Mouse (Mus musculus) fat pad, adult 2 months (tissue): ENCODE data around the gene Icam5.
"Not testable (repeated sequence)": the region's sequence is repeated elsewhere in the genome, so short reads cannot be mapped to it uniquely, and the experiment has no call there.

ENCODE experiments used
- DNase-seq: peaks from one replicate; pipeline ENCODE4 v3.0.0-alpha.2; 2011; ENCODE audit warnings: low read depth, low spot score; ENCODE audit errors: extremely low read depth

Icam5 gene

DNA sequence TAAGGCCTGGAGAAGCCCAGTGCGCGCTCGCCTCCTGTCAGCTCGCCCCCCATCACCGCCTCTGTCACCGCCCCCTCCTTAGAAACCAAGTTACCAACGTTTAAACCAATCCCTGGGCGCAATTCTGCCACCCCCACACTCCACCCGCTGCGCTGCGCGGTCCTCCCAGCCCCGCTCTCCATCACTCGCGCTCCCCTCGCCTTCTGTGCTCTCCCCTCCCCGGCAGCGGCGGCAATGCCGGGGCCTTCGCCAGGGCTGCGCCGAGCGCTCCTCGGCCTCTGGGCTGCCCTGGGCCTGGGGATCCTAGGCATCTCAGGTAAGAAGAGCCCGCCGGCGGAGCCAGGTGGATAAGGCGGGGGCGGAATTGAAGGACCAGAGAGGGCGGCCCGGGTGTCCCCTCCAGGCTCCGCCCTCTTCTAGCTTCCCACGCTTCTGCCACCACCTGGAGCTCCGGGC is at the start of gene Icam5:
Icam5 (plus strand) TSS at position 178 of the 456 bp plus-strand sequence.
- no peak for DNase-seq

- DNase-seq: no peak
These were observed 49.7 kb upstream of the Icam5 start for GRCm38 (mm10) chr9:20982171-20982570.

GRCm38 (mm10) chr9:20983169-20983568 is 48.7 kb upstream of the Icam5 start:
- DNase-seq: no peak

DNA sequence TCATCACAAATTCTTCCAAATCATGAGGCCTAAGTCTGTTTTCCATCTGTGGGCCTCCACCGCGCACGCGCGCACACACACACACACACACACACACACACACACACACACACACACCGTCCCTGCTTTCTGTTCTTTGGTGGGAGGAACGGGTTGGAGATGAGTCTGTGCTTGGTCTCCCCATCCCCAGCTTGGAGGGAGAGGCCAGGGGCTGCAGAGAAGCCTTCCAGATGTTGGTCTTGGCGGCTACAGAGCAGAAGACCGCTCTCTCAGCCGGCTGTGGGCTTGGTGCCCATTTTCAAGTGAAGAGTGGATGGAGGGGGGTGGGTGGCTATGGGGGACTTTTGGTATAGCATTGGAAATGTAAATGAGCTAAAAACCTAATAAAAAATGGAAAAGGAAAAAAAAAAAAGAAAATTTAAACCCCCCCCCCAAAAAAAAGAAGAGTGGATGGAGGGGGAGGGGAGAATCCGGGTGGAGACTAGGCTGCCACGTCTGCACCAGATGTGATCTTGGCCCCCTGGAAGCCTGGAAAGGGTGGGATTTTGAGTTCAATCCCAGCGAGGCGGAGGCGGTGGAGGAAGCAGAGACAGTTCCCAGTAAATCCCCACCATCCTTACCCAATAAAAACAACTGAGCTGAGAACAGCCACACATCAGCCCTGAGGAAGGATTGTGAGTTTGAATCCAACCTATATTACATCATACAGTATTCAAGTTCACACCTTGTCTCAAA is 44.8 kb upstream of the Icam5 start:
- no peak for DNase-seq

DNA sequence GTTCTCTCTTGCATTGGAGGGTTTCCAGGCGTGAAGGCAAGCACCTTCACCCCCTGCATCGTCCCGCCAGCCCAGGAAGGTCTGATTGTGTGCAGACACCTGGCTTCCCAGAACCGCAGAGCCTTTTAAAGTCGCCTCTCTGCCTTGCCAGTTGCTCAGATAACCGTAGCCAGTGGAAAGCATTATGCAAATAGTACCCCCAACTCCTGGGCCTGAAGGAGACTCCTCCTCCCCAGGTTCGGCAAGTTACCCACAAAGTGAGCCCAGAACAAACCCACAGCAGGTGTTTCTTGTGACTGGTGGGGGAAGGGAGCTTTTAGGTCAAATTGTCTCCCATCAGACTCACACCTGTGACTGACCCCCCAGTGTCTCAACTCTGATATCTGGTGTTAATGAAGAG is 43.9 kb upstream of the Icam5 start:
- no peak for DNase-seq

DNA sequence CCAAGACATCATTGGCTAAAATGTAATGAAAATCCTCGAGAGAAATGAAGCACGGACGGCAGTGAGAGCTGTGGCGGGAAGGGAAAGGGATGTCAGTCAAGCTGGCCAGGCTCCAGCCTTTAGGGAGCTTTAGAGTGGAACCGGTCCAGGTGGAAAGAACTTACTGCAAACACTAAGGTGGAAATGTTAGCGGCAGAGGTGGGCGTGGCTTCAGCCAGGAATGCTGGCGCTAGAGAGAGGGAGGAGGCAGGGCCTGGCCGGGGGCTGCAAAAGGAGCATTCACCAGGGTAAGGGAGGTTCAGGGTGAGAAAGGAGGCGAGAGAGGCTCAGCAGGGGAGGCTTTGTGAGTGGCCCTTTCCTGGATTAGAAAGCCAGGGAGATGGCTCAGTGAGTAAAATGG is 41.0 kb upstream of the Icam5 start:
- no peak for DNase-seq

DNA sequence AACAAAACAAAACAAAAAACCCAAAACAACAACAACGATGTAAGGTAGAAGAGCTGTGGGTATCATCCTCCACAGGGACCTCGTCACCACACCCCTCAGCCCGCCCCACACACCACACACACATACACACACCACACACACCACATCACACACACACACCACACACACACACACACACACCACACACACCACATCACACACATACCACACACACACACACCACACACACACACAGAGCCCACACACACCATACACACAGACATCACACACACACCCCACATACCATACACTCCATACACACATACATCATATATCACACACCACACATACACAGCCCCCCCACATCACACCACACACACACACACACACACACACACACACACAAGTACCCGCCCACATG is 40.3 kb upstream of the Icam5 start:
- no peak for DNase-seq

DNA sequence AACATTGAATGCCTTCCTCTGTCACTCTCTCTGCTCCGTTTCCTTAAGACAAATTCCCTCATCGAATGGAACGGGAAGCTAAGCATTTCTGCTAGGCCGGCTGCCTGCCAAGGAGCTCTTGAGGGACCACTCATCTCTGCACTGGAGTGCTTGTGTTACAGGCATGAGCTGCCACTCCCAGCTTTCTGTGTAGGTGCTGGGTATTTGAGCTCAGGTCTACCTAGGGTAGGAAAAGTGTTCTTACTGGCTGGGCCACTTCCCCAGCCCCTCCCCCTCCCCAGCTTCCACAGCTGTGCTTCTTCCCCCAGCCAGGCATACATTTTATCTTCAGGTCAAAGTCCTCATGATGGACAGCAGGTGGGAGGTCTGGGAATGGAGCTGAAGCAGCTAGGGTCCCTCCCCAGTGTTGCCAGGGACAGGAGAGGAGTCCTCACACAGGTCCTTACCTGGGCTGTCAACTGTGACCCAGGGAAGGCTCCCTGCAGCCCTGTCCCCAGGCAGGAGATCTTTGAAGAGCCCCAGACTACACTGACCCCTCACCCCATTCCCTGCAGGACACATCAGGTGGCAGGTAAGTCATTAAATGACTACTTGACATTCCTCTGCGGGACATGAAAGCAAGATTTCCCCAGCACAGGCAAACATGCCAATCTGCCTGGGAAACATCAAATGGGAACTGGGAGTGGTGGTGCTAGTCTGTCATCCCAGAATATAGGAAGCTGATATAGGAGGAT is 38.5 kb upstream of the Icam5 start:
- DNase-seq: no peak

DNA sequence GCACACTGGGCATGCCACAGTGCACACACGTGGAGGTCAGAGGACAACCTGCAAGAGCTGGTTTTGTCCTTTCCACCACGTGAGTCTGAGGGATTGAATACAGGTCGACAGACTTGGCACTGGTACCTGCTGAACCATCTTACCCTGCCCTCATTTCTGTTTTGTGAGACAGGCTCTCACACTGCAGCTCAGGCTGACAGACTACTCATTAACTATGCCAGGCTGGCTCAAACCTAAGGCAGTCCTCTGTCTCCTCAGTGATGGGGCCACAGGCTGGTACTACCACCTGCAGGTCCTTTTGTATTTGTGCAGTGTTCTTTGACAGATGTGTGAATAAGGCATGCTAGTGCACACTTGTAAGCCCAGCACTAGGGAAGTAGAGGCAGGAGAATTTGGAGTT is 36.8 kb upstream of the Icam5 start:
- no peak for DNase-seq

DNA sequence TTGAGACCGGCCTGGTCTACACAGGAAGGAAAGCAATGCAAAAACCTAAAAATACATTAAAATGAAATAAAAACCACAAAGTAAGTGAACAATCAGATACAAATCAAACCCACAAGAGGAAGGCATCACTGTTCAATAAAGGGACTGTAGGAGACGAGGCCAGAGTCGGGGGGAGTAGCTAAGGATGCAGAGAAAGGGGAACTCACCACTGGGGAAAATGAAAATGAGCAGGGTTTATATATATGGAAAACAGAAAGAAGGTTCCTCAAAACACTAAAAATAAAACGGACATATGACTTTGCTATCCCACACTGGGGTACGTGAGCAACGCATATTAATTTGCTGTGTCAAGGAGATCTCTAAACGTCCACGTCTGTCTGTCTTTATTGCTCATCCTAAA is 34.8 kb upstream of the Icam5 start:
- no peak for DNase-seq

GRCm38 (mm10) chr9:20998337-20998736 is 33.5 kb upstream of the Icam5 start:
- not testable (repeated sequence) for DNase-seq

- no peak for DNase-seq
These were observed 31.1 kb upstream of the Icam5 start for GRCm38 (mm10) chr9:21000811-21001210.

GRCm38 (mm10) chr9:21001651-21002200 is 30.1 kb upstream of the Icam5 start:
- DNase-seq: no peak

DNA sequence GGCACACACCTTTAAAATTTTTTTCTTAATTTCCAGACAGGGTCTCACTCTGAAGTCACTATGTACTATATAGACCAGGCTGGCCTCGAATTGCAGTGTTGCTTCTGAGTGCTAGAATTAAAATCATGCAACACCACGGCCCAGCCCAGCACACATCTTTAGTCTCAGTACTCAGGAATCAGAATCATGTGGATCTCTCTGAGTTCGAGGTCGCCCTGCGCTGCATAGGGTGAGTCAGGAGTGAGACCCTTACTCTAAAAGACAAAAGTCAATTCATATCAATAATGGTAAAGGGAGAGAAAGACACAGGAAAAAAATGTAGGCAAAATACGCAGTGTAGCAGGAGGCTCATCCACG is 29.6 kb upstream of the Icam5 start:
- no peak for DNase-seq

DNA sequence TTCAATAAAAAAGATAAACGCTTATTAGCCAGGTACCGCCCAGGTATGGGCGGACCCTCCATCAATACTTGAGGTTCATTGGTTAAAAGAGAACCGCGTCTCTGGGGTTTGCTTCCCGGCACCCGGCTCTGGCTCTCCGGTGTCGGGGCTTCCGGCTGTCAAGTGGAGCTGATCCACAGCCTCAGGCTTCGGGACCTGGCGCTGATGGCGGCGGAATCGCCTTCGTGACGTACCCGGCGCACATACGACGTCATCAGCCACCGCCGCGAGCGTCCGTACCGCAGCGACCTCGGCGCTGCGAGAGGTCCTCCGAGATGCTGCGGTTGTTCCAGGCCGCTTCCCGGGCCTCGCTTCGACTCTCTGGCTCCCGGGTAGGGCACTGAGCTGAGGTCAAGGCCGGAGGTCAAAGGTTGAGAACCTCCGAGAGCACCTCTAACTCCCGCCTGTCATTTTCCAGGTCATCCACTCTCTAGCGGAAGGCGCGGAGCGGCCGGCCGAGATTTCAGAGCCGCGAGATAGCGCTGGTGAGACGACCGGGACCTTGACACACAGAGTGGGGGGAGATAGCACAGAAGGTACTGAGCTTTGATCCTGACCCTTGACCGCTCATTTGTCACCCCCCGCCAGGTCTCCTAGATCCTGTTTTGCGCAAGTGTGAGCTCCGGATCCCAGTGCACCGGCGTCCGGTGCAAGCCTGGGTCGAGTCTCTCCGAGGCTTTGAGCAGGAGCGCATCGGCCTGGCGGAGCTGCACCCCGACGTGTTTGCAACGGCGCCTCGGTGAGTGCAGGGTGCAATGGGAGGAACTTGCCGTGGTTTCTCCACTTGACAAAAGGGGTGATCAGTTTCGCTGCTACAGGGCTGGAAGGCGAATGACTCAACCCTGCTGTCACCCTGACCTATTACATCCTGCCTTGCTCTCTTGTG is 29.0 kb upstream of the Icam5 start, which contains the start of gene Mrpl4:
Mrpl4 (plus strand) TSS at position 112 of the 925 bp plus-strand sequence.
- DNase-seq: no peak

DNA sequence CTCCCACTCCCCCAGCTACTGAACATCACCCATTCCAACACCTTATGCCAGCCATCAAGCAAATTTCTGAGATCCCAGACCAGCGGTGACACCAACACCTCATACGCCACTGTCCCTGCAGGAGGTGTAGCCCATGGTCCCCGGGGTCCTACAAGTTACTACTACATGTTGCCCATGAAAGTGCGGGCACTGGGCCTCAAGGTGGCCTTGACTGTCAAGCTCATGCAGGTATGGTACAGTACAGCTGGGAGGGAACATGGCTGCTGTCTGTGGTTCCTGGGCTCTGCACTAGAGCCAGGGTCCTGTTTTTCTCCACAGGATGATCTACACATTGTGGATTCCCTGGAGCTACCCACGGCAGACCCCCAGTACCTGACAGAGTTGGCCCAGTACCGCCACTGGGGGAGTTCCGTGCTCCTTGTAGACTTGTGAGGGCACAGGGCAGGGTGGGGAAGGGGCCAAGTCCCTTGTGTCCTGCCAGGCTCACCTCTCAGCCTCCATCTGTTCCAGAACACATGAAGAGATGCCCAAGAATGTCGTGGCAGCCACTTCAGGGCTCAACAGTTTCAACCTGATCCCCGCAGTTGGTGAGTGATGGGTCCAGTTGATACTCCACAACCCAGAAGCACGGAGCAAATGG is 24.4 kb upstream of the Icam5 start:
- DNase-seq: no peak

DNA sequence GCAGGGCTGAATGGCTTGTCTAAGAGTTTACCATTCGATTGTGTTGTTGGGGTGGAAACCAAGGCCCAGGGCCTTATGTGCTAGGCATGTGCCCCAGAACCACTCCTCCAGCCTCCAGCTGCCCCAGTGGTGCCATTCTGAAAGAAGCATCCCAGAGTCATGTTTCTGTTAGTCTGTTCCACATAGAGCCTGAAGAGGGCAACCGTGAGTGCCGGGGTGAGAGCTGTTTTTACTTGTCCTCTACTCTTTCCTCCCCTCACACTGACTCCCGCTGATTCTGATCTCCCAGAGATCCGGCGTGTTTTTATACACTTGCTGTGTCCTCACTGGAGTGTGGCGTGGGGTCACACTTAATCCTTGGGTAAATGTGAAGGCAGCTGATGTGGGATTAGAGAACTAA is 23.9 kb upstream of the Icam5 start:
- DNase-seq: no peak

GRCm38 (mm10) chr9:21010362-21010761 is 21.5 kb upstream of the Icam5 start:
- DNase-seq: no peak

DNA sequence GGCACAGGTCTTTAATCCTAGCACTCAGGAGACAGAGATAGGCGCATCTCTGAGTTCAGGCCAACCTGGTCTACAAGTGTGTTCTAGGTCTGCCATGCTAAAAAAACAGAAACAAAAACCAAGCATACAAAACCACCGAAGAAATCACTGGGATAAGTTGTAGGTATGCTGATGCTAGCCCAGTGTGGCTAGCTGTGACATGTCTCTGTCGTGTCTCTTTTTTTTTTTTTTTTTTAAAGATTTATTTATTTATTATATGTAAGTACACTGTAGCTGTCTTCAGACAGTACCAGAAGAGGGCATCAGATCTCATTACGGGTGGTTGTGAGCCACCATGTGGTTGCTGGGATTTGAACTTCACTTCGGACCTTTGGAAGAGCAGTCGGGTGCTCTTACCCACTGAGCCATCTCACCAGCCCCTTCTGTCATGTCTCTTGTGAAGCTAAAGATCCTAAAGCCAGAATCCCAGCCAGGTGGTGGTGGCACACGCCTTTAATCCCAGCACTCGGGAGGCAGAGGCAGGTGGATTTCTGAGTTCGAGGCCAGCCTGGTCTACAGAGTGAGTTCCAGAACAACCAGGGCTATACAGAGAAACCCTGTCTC is 20.8 kb upstream of the Icam5 start:
- DNase-seq: not testable (repeated sequence)

- DNase-seq: no peak
These were observed 20.0 kb upstream of the Icam5 start for GRCm38 (mm10) chr9:21011846-21012312.
